Mouse (Mus musculus) kidney, postnatal 4 days (tissue): ENCODE data around the gene Baz1a.

ENCODE experiments used
- DNase-seq, 2 experiments: peaks; one replicate each; pipeline ENCODE4 v3.0.0; 2021; ENCODE audit warnings: mixed read lengths in 2 of 2

Gene Baz1a

GRCm38 (mm10) chr12:55013626-55014398, at the start of gene Baz1a:
Gene Baz1a (minus strand): TSS chr12:55014348.
- DNase-seq = no peak

- DNase-seq = no peak
Measured at GRCm38 (mm10) chr12:55062141-55062540, 48.0 kb upstream of the Baz1a start.

DNA sequence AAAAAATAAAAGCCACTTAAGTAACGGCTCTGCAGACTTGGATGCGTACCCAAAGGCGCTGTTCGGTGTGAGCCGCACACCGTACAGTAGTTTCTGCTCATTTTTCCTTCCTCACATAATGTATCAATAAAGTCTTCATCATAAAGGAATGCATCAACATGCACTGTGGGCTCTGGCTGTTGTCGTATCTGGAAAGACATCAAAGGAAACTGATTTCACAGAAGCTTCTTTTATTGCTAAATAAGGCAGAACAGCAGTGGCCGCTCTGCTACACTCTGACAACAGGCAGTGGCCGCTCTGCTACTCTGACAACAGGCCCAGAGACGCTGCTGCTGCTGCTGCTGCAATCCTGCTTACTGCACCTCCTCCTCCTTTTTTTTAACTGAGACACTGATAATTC, 46.9 kb upstream of the Baz1a start:
- peak; percentile 14 to 31 for DNase-seq

- DNase-seq = no peak
Measured at GRCm38 (mm10) chr12:55060212-55060898, 46.2 kb upstream of the Baz1a start.

DNA sequence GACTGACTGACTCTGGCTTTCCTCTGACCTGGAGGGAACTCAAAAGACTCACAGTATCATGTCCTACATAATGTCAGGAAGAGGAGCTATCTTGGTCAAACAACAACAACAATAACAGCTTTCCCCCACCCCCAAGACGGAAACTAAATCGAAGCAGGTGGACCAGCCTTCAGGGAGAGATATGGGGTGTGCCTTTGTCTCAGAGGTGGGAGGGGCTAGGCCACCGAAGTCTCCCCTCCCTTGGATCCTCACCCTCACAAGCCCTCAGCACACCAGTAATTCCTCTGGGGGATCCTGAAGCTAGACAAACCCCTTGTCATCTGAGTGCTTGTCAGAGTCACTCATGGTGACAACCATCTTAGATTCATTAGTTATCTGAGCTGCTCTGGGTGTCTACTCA, 45.7 kb upstream of the Baz1a start:
- no peak for DNase-seq

GRCm38 (mm10) chr12:55058865-55059615, 44.9 kb upstream of the Baz1a start:
- DNase-seq = peak in 1 of 2 experiments; percentile 6

DNA sequence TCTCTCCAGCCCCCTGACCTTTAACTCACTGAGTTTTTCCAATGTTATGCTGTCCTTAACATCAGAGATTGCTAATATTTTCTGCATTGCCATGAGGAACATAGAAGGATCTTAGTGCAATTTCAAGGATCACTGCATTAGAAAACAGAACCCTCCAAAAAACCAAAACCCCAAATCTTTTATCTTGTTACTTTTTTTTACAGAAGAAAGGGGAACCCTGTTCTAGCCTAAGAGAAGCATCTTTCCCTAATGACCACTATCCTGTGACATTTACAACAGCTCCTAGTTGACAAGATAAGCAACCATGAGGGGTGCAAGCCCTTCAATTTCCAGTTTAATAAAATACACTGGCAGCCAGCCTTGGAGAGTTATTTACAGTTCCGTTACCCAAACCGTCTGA, 42.6 kb upstream of the Baz1a start:
- no peak for DNase-seq

GRCm38 (mm10) chr12:55054551-55055241, 40.5 kb upstream of the Baz1a start:
- DNase-seq = no peak

DNA sequence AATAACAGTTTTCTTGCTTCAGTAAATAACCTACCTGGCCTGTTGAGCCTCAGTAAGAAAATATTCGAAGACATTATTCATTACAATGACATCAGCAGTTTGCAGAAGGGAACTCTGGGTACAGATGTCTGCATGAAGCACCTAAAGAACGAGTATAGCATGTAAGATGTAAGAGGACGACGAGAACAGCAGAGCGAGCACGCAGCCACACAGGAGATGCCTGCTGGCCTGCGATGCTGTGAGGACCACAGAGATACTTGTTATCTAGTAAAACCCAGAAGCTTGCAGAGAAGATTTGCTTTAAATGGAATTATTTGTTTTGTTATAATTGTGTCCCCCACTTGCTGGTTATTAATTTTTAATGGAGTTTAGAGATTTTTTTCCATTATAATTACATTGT, 39.1 kb upstream of the Baz1a start:
- DNase-seq = no peak

DNA sequence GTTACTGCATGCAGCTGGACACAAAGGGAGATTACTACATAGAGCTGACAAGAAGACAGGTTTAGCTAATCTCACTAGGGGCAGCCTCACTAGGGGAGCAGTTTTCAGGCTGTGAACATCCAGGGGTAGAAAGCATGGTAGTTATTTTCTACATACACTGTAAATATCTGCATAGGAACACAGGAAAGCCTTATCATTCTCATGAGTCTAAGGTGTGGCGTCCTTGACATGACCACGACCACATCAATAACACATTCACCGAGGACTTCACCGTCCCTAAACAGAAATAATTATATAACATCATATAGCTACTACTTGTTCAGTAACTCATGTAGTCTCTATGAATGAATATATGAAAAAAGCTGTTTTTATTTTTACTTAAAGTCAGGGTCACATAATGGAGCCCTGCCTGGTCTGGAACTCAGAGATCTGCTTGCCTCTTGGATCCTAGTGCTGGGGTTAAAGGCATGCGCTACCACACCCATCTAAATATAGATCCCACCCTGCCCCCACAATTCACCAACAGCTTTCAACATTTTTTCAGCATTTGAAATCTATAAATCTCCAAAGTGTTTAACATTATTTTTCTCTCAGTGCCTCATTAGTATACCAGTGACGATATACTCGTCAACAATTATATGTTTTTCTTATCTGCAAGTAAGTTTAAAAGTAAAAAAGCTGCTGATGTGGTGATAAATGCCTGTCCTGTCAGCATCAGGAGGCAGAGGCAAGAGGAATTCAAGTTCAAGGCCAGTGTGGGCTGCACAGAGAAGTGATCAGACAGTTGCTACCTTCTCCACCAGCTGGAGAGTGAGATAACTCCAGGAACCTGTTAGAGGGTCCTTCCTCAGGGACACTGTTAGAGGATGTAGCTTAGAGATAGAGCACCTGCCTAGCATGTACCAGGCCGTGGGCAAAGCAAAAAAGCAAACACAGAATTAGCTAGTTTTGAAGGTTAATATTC, 37.3 kb upstream of the Baz1a start:
- no peak for DNase-seq

DNA sequence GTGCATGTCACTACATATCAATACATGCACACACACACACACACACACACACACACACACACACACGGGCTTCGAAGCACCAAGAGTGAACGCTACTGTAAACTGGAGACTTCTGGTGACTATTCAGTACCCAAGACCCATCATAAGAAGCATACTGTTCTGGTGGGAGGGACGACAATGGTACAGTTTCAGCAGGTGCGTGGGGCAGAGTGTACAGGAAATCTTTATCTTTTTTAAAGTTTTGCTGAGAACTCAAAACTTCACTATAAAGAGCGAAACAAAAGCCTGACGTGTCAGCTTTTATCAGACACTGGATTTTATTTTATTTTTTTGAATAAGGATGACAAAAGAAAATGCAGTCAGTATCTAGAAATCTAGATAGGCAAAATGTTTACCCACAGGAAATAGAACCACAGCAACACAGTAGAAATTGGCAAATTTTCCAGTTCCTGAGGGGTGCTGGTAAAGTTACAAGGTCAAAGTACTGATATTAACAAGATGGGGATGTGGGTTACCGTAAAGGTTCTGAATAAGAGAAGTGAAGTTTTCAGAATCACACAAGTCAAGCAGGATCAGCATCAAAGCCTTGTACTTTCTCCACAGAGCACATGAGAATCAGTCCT, 35.7 kb upstream of the Baz1a start:
- DNase-seq = no peak

DNA sequence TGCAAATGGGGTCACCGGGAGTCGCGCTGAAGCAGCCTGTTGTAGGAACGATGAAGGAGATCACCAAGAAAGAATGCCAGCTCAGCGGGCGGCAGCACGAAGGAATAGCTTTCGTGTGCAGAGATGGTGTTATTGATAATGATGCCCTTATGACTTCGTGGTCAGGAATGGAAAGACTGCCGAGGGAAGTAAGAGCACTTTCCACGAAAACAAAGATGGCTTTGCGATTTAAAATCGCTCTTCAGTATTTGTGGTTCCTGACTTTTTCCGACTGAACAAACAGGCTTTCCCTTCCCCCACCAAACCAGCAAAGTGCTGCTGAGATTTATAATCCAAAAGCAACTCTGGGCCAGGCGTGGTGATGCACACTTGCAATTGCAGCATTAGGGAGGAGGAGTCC, 26.9 kb upstream of the Baz1a start:
- no peak for DNase-seq

DNA sequence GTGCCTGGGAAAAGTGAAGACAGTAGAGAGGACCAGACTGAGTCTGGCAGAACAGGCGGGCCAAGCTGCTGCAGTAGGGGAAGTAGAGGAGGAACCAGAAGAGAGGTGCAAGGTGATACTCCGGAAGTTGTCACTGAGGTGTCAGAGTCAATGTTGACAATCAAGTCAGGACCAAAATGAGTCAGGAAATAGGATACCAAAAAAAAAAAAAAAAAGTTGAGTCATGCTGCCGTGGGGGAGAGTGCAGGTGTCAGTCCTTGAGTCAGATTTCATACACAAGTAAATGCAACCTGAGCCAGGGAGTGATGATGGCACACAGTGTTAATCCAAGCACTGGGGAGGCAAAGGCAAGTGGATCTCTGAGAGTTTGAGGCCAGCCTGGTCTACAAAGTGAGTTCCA, 12.9 kb upstream of the Baz1a start:
- no peak for DNase-seq

DNA sequence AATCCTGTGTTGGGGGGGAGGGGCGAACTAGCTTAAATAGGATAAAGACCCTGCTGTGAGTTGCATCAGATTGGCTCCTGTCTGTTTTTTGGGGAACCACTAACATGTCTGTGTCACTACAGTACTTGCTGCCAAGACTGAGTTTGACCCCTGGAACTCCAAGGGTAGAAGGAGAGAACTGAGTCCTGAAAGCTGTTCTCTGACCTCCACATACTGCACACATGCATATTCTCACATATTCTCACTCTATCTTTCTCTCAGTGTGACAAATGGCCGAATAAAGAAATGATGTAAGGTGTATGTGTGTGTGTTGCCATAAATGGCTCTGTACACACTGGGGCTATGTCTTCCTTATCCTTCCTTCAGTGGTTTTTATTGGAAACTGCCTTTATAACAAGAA, 9.1 kb upstream of the Baz1a start:
- no peak for DNase-seq

GRCm38 (mm10) chr12:55019421-55019877, 5.3 kb upstream of the Baz1a start:
- DNase-seq = no peak

- DNase-seq = no peak
Measured at GRCm38 (mm10) chr12:55017119-55017721, 3.1 kb upstream of the Baz1a start.

DNA sequence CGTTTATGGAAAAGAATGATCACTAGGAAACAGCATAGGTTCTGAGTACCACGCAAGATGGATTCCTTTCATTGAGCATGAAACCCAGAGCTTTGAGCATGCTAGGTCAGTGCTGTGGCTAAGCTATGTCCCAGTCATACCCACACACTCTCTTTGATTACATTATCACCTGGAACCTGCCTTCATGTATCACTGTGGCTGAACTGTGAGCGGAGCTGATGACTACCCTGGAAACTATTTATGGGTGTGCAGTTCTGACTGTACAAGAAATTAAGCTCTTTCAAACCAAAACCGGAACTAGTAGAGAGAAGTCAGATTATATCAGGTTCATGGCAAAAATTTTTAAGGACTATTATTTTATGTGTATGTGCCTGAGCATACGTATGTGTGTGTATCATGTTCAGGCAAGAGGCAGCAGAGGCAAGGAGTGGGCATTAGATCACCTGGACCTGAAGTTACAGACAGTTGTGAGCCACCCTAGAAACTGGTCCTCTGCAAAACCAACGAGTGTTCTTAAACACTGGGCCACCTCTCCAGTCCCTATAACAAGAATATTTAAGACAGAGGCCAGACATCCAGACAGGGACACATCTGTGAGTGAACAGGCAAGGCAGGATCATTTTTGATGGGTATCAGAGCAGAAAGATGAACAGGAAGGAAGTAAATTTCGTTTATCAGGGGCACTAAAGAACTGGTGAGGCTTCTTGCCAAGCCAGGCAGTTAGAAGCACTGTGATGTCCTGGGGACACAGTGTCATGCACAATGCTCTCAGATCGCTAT, 2.4 kb upstream of the Baz1a start:
- DNase-seq = no peak

DNA sequence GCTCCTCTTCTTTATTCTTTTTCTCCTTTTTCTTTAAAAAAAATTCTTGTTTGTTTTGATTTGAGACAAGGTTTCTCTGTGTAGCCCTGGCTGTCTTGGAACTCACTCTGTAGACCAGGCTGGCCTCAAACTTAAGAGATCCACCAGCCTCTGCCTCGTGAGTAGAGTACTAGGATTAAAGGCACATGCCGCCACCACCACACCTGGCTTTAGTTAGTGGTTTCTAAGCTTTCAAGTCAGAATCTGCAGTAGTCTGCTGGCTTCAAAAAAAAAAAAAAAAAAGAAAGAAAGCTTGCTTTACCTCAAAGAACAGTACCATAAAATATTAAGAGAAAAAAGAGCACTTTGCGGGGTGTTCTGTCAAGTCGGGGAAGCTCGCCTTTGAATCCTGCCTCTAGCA, 1.3 kb upstream of the Baz1a start:
- no peak for DNase-seq

DNA sequence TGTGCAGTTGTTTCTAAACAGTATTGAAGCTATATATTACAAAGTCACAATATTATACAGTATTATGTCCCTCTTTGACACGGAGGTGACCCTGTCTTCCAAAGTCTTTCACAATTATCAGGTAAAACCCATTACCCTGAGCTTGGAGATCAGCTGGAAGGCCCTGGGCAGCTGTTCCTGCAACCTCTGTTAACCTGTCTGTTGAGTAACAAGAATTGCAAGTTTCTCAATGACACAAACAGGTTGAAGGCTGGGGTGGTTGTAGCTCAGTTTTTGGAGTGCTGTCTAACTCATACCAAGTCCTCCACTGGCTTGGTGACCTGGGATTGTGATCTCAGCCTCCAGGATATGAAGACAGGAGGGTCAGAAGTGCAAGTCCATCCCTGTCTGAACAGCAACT, 1.1 kb downstream of the Baz1a start:
- DNase-seq = no peak
